Mouse (Mus musculus) stomach, embryonic 16.5 days (tissue): Measurements from ENCODE around the gene Hoxa1. TPM values are rescaled to one million over a fixed set of nuclear protein-coding genes. Genes with fewer than 3 reads are reported as not detected.

ENCODE experiments used
- ATAC-seq: fragments of 200-750 bp; cut with Nextera tagmentation; 2 replicates; pipeline ENCODE4 v1.8.0; 2017; ENCODE audit warnings: moderate number of reproducible peaks, moderate TSS enrichment; ENCODE audit not compliant: insufficient read depth, low FRiP score
- H3K27ac ChIP-seq: fragments of 300-500 bp; sonication (generic); 2 replicates; pipeline ENCODE4 v1.5.1; 2014; ENCODE audit warnings: low read length
- H3K27me3 ChIP-seq: fragments of 300-500 bp; sonication (generic); 2 replicates; pipeline ENCODE4 v1.6.1; 2014; ENCODE audit warnings: low read length, control low read depth, mixed read lengths; ENCODE audit not compliant: control insufficient read depth, insufficient read depth
- H3K36me3 ChIP-seq: fragments of 300-500 bp; sonication (generic); 2 replicates; pipeline ENCODE4 v1.6.1; 2014; ENCODE audit warnings: low read length; ENCODE audit not compliant: control insufficient read depth, insufficient read depth
- H3K4me1 ChIP-seq: fragments of 300-500 bp; sonication (generic); 2 replicates; pipeline ENCODE4 v1.6.1; 2014; ENCODE audit warnings: low read length, control low read depth, mixed read lengths; ENCODE audit not compliant: control insufficient read depth, insufficient read depth
- H3K4me2 ChIP-seq: fragments of 300-500 bp; sonication (generic); 2 replicates; pipeline ENCODE4 v1.6.1; 2014; ENCODE audit warnings: low read depth, low read length, mixed read lengths
- H3K4me3 ChIP-seq: fragments of 300-500 bp; sonication (generic); replicated peaks from 2 replicates; pipeline ENCODE4 v1.5.1; 2014; ENCODE audit warnings: mild to moderate bottlenecking, low read length
- H3K9ac ChIP-seq: fragments of 300-500 bp; sonication (generic); 2 replicates; pipeline ENCODE4 v1.6.1; 2014; ENCODE audit warnings: low read length
- H3K9me3 ChIP-seq: fragments of 300-500 bp; sonication (generic); replicated peaks from 2 replicates; pipeline ENCODE4 v1.6.1; 2016; ENCODE audit warnings: low read length, control low read depth; ENCODE audit not compliant: control insufficient read depth
- WGBS: fragments of 180-500 bp; shearing (Covaris S2); extraction: QIAGEN DNeasy Blood & Tissue Kit; methylation state at CpG from one replicate; pipeline ENCODE4 v1.1.7; 2014; 5-methylcytosine and 5-hydroxymethylcytosine counted together
- polyA plus RNA-seq: library from polyadenylated mRNA; unstranded; fragments of >200 nt; fragmentation: Nextera tagmentation; extraction: Ambion mirVana; gene quantifications from 2 replicates; pipeline ENCODE4 v1.2.1, GENCODE M21; 2015

Gene Hoxa1
- polyA plus RNA-seq, 1 experiment from 2014 or later, result 1.4 TPM

- H3K4me3 ChIP-seq, result peak overlapping the region; percentile 29
- no peaks in the 10 kb centered on the region for H3K27me3 ChIP-seq
- peak overlapping the region; percentile 65 for H3K4me2 ChIP-seq
- peak overlapping the region; percentile 99 for H3K27ac ChIP-seq
- ATAC-seq, result no peak
- no peaks in the 10 kb centered on the region for H3K9me3 ChIP-seq
- H3K9ac ChIP-seq, result peak overlapping the region; percentile 81
- H3K36me3 ChIP-seq, result no peaks in the 10 kb centered on the region
- H3K4me1 ChIP-seq, result peaks cover 28% of the 10 kb centered on the region
- 13% methylated on average over 40 of the region's 40 CpGs for WGBS
Measured at GRCm38 (mm10) chr6:52170166-52170897, 12.2 kb upstream of the Hoxa1 start.

DNA sequence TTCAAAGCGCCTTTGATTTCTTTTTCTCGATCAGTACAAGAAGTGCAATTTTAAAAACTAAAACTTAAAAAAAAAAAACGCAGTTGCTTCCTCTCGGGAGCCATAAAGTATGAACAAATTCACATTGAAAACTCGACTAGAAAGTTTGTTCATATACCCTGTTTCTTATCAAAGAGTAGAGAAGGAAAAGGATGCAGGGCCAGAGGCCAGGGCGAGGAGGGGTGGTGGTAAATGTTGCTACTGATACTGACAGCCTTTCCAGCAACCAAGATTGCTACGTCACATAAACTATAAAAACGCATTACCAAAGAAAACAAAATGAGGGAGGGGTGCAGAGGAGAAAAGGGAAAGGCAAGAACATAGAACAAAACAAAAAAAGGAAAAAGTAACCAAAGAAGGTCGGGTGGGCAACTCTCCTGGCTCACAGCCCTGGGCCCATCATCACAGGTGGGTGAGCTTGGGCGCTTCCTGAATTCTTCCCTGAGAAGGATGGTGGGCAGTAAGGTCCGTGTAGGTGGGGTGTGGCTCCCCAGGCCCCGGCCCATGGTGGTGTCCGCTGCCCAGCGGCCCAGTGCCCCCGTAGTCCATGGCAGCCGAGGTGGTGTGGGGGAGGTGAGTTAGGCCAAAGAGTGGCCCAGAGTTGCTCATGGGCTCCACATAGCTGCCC lies 11.5 kb upstream of the Hoxa1 start:
- Histone ChIP-seq H3K4me1 (peaks cover 28% of the 10 kb centered on the region), H3K27me3 (no peaks in the 10 kb centered on the region)
- 23% methylated on average over 16 of the region's 16 CpGs for WGBS

GRCm38 (mm10) chr6:52168191-52169055 lies 10.3 kb upstream of the Hoxa1 start:
- Histone ChIP-seq H3K27me3 (no peaks in the 10 kb centered on the region), H3K4me3 (peak overlapping the region; percentile 61), H3K4me1 (peaks cover 28% of the 10 kb centered on the region), H3K27ac (peak overlapping the region; percentile 94), H3K36me3 (no peaks in the 10 kb centered on the region), H3K9me3 (no peaks in the 10 kb centered on the region), H3K4me2 (peak overlapping the region; percentile 65), H3K9ac (peak overlapping the region; percentile 81)
- no peak for ATAC-seq
- 13% methylated on average over 42 of the region's 42 CpGs for WGBS

More for the DNA sequence above, 11.5 kb upstream of the Hoxa1 start:
- H3K4me3 ChIP-seq, result peak overlapping the region; percentile 29
- H3K9me3 ChIP-seq, result no peaks in the 10 kb centered on the region
- peak overlapping the region; percentile 81 for H3K9ac ChIP-seq
- peak overlapping the region; percentile 65 for H3K4me2 ChIP-seq
- H3K36me3 ChIP-seq, result no peaks in the 10 kb centered on the region
- no peak for ATAC-seq
- peak overlapping the region; percentile 99 for H3K27ac ChIP-seq

- H3K27ac ChIP-seq, result peak overlapping the region; percentile 94
- H3K4me1 ChIP-seq, result peaks cover 26% of the 10 kb centered on the region
- 26% methylated on average over 14 of the region's 14 CpGs for WGBS
- no peaks in the 10 kb centered on the region for H3K9me3 ChIP-seq
- H3K9ac ChIP-seq, result peak overlapping the region; percentile 81
- H3K27me3 ChIP-seq, result no peaks in the 10 kb centered on the region
- ATAC-seq, result no peak
- peak overlapping the region; percentile 61 for H3K4me3 ChIP-seq
- peak overlapping the region; percentile 65 for H3K4me2 ChIP-seq
- H3K36me3 ChIP-seq, result no peaks in the 10 kb centered on the region
Measured at GRCm38 (mm10) chr6:52167736-52168161, 9.6 kb upstream of the Hoxa1 start.

DNA sequence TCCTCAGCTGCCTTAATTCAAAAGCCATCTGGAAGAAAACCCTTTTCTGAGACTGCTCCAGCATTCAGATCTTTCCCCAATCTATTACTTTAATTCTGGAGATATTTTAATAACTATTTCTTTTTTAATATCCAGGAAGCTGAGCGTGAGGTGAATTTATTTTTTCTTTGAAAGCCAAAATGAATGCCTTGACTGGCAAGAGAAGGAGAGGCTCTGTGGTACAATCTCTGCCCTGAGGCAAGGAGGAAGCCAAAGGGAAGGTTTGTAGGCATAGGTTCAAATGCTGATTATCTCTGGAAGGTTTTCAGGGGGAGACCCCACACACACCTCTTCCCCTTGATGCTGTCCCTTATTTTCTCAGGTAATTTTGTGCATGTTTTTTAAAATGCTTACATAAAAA lies 9.1 kb upstream of the Hoxa1 start:
- Histone ChIP-seq H3K27ac (peak overlapping the region; percentile 94), H3K4me1 (peaks cover 23% of the 10 kb centered on the region), H3K36me3 (no peaks in the 10 kb centered on the region), H3K9me3 (no peaks in the 10 kb centered on the region), H3K9ac (peak overlapping the region; percentile 81), H3K4me2 (peak overlapping the region; percentile 65), H3K4me3 (peak overlapping the region; percentile 61), H3K27me3 (no peaks in the 10 kb centered on the region)
- 38% methylated on average over 1 of the region's 1 CpGs for WGBS
- ATAC-seq, result no peak

DNA sequence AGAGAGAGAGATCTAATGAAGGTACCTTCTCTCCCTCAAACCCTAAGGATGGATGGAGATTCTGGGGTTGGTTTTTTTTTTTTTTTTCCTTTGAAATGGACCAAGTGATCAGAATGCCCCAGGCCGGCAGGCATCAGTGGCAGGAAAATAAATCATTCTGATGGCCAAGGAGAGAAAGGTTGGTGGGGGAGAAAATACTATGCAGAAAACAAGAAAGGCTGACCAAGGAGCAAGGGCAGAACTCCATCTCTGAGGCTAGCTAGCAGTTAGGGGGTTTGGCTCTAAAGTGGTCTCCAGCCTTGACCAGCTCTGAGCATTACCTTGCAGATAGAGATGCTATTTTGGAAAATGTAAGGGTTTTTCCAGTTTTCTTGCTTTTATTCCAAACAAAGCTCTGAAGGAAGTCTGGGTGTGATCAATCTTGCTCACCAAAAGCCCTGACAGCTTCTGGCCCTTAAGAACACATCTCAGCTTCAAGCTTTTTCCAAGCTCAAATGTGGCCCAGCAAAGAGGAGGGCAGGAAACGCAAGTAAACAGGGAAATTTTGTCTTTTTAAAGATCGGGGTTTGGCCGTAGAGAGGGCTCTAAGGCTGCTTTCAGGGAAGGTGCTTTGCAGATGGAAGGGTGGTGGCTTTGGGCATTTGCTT lies 8.4 kb upstream of the Hoxa1 start:
- ATAC-seq, result no peak
- Histone ChIP-seq H3K27ac (peak overlapping the region; percentile 94), H3K9ac (peak overlapping the region; percentile 81), H3K4me2 (peak overlapping the region; percentile 65), H3K4me1 (peaks cover 16% of the 10 kb centered on the region), H3K27me3 (no peaks in the 10 kb centered on the region), H3K4me3 (peak overlapping the region; percentile 61), H3K36me3 (no peaks in the 10 kb centered on the region), H3K9me3 (no peaks in the 10 kb centered on the region)
- WGBS, result 15% methylated on average over 4 of the region's 4 CpGs

- peaks cover 13% of the 10 kb centered on the region for H3K4me1 ChIP-seq
- peak overlapping the region; percentile 94 for H3K27ac ChIP-seq
- WGBS, result 4% methylated on average over 28 of the region's 28 CpGs
- H3K4me3 ChIP-seq, result peak overlapping the region; percentile 61
- no peaks in the 10 kb centered on the region for H3K36me3 ChIP-seq
- no peak for ATAC-seq
- H3K9ac ChIP-seq, result peak overlapping the region; percentile 81
- H3K4me2 ChIP-seq, result peak overlapping the region; percentile 65
- no peaks in the 10 kb centered on the region for H3K27me3 ChIP-seq
- H3K9me3 ChIP-seq, result no peaks in the 10 kb centered on the region
Measured at GRCm38 (mm10) chr6:52165441-52166370, 7.6 kb upstream of the Hoxa1 start.
